Mouse (Mus musculus) lung, postnatal 0 days (tissue): ENCODE results near the gene Wfdc3.

Experiments
- CTCF ChIP-seq: IDR thresholded peaks from 2 replicates; pipeline ENCODE4 v1.5.1; 2016; ENCODE audit warnings: antibody characterized with exemption, mild to moderate bottlenecking
- EP300 ChIP-seq: IDR thresholded peaks from 2 replicates; pipeline ENCODE4 v1.6.1; 2016; ENCODE audit warnings: antibody characterized with exemption, mild to moderate bottlenecking, control low read depth

- TF ChIP-seq EP300 (no peak), CTCF (no peak)
Observed at GRCm38 (mm10) chr2:164754105-164754504, 8.4 kb upstream of the Wfdc3 start.
